Mouse (Mus musculus) heart, postnatal 0 days (tissue): ENCODE results near the gene Elavl3.

Source experiments
- CTCF ChIP-seq: IDR thresholded peaks from 2 replicates; pipeline ENCODE4 v1.5.1; 2016; ENCODE audit warnings: antibody characterized with exemption, control low read depth, low read depth
- EP300 ChIP-seq: IDR thresholded peaks from 2 replicates; pipeline ENCODE4 v1.6.1; 2016; ENCODE audit warnings: antibody characterized with exemption, low read depth

DNA sequence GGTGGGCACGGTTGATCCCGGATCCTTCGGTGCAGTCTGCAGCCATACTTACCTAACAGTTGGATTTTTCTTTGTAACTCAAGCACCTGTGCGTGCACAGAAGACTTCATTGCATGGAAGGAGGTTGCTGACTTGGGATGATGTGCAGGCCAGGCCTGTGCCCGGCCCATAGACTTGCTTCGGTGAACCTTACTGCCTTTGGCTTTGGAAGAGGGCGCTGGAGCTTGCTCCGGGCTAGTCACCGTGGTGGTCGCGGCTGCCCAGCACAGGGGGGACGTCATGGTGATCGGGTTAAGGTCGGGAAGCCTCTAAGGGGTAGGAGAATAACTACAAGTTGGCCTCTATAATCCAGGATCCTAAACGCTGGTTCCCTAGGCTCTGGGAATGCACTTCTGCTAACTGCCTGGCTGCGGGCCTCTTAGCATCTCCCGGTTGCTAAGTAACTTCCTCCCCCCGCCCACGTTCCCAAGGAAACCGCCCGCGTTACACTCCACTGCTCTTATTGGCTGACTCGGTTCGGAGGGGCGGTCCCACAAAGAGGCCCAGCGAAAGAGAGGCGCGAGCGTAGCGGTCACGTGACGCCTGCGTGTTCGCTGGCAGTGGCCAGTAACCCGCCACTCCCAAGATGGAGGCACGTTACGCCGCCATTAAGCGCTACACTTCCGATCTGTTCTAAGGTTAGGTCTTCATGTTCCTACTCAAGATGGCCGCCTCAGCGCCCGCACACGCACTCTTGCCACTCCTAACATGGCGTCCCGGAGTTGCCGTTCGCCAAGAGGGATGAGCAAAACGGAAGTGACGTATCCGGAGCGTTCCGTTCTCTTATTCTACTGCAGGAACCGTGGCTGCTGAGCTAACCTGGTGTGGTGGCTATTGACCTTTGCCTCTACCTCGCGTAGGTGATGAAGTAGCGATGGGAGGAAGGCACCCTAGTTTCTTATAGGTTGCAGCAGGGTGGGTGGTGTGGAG is 49.3 kb downstream of the Elavl3 start, which contains the start of the genes Ccdc151 and Prkcsh:
- no peak for TF ChIP-seq CTCF
- peak; percentile 39; the same call in 1 of the 2 replicates for TF ChIP-seq EP300
